Mouse (Mus musculus) megakaryocyte, embryonic 14.5 days (primary cell): ENCODE measurements around the gene Ovch2.

ENCODE experiments used
- FLI1 ChIP-seq: IDR thresholded peaks from 2 replicates; pipeline ENCODE4 v1.6.1; 2012; ENCODE audit warnings: low read length, inconsistent platforms, mixed read lengths
- GATA1 ChIP-seq: IDR thresholded peaks from 3 replicates; pipeline ENCODE4 v1.6.1; 2012; ENCODE audit warnings: mixed read lengths, low read length, inconsistent platforms, borderline replicate concordance

GRCm38 (mm10) chr7:107779611-107780010 lies 21.4 kb downstream of the Ovch2 start:
- TF ChIP-seq GATA1 (no peak), FLI1 (no peak)
